Mouse (Mus musculus): ENCODE measurements around the gene Gm14226. TPM values are rescaled to one million over a fixed set of nuclear protein-coding genes. Genes with fewer than 3 reads are reported as not detected.
"Not testable (repeated sequence)": the region's sequence is repeated elsewhere in the genome, so short reads cannot be mapped to it uniquely, and the experiment has no call there.

The Gm14226 gene
- total RNA-seq, 2 experiments from 2014 or later: 0.22 to 0.25 TPM

DNA sequence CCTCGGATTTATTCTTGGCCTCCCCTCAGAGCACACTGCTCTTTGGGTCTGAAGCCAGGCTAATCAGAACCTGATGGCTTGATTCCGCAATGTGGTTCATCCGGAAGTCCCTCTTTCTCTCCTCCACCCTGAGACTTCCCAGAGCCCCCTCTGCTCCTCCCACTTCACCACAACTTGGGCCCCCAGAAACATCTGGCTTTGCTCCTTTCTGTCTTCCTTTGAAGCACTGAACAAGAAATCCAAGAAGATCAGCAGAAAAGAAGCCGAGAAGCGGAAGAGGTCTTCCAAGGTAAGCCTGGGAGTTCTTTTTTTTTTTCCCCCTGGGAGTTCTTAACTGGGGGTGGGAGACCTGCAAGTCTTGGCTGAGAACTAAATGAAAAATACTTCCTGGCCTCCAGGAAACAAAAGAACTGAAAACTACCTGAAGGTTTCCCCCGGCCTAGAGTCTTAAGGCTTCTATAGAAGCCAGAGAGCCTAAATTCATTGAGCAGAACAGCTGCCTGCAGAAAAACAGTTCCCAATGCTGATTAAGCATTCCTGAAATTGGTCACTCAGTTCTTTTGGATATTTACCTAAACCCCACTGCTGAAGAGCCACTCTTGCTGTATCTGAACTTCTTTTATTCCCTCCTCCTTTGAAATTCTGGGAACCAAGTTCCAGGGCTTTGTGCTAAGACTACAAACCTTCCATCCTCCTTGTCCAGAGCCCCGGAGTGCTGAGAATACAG, 29.5 kb downstream of the Gm14226 start:
- DNase-seq (ENCODE audit: low spot score in 2 of 2): no peak

GRCm38 (mm10) chr2:155050108-155050503, 32.0 kb downstream of the Gm14226 start:
- DNase-seq (ENCODE audit: low spot score in 2 of 2): peak in 1 of 2 experiments; percentile 22

DNA sequence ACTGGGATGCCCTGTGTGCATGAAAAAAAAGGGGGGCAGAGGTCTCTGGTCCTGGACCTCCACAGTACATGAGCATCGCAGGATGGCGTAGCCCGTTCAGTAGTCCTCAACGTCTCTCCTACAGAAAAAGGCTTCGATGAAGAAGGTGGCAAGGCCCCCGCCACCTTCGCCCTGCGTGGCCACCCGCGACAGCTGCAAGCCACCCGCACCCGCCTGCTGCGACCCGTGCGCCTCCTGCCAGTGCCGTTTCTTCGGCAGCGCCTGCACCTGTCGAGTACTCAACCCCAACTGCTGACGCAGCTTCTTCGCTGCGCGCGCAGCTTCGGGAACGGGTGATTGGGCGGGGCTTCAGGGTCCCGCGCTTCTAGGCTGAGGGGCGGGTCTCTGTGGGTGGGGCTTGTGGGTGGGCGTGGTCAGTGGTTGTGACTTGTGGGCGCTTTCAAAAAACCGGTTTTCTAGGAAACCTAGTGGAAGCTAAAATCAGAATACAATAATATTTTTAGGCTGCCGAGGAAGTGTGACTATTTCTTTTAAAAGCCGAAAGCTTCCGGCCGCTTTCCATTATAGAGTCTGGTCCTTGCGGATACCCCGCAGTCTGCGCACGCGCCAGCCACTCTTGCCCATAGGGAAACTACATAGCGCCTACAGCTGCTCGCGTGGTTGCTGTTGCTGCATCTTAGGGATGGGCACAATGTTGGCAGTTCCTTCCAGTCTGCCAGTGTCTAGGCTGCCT, 32.6 kb downstream of the Gm14226 start:
- DNase-seq (ENCODE audit: low spot score in 2 of 2): peak; percentile 96

GRCm38 (mm10) chr2:155051622-155052351, 33.7 kb downstream of the Gm14226 start:
- DNase-seq (ENCODE audit: low spot score in 2 of 2): no peak

DNA sequence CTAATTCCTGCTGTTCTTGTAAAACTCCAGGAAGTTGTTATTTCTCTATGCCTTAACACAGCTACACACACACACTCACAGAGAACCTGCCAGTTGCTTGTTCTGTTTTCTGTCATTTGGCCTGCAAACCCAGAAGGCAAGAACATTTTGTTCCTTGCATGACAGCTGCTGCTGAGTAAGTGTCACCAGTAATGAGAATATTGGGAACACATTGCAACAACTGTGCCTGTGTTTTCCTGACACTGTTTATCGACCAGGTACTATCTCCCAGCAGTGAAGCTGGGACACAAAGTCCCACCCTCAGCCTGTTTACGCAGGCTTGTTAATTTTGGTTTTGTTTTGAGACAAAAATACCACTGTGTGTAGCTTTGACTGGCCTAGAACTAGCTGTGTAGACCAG, 34.6 kb downstream of the Gm14226 start:
- DNase-seq (ENCODE audit: low spot score in 2 of 2): no peak

- DNase-seq (ENCODE audit: low spot score in 2 of 2): not testable (repeated sequence)
These were observed 35.4 kb downstream of the Gm14226 start for GRCm38 (mm10) chr2:155053512-155053911.

DNA sequence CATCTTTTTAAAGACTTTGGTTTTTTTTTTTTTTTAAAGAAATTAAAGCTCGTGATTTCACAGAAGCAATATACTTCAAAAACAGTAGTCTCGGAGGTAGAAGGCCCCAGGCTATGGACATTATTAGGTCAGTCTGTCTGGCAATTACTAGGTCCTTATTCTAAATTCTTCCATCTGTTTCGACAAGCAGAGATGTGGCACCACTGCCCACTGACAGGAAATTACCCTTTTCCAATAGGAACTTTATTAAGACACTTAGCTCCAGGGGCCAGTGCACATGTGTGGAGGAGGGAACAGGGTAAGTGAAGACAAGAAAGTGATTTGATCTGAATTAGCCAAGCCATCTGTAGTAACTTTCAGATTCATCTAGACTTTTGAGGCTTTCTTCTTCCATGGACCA, 36.6 kb downstream of the Gm14226 start:
- DNase-seq (ENCODE audit: low spot score in 2 of 2): no peak

- DNase-seq (ENCODE audit: low spot score in 2 of 2): no peak
These were observed 38.1 kb downstream of the Gm14226 start for GRCm38 (mm10) chr2:155056076-155056578.

- DNase-seq (ENCODE audit: low spot score in 2 of 2): no peak
These were observed 39.3 kb downstream of the Gm14226 start for GRCm38 (mm10) chr2:155057361-155057760.

GRCm38 (mm10) chr2:155071027-155071426, 53.0 kb downstream of the Gm14226 start:
- no peak for DNase-seq (ENCODE audit: low spot score in 2 of 2)

GRCm38 (mm10) chr2:155072353-155073145, 54.5 kb downstream of the Gm14226 start:
- no peak for DNase-seq (ENCODE audit: low spot score in 2 of 2)

GRCm38 (mm10) chr2:155073347-155073746, 55.3 kb downstream of the Gm14226 start:
- no peak for DNase-seq (ENCODE audit: low spot score in 2 of 2)

DNA sequence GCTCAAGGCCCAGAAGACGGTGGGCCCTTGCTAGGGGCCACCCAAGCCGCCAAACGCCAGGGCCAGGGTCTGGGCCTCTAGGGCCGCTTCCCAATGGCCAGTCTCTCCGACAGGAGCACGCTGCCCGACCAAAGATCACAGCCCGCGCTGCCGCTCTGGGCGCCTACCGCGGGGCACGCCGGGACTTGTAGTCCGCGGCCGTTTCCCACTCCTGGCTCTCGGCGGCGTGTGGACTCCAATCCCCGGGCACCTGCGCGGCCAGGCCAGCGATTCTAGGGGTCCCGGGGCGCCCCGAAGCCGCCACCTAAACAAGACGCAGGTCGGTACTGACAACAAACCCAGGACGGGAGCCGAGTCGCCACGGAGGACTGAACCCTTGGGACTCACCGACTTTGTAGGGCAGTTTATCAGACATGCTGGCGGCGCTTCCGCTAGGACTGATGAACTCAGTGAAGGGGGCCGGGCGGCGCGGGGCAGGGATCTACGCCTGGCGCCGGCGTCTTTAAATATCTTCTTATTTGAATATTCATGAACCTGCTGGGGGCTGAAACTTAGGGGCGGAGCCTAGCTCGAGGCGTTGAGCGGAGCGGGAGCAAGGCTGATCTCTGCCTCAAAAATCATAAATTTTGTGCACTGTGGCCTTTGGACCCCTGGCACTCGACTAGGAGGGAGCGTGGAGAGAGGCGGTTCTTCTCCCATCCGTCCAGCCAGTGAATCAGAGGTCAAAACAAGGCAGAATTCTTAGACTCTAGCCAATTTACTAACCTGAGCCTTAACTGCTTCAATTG, 56.1 kb downstream of the Gm14226 start, which contains the start of gene Ahcy:
TSS of gene Ahcy (minus strand) at position 520 of the 788 bp plus-strand sequence.
- peak; percentile 84 to 90 for DNase-seq (ENCODE audit: low spot score in 2 of 2)

DNA sequence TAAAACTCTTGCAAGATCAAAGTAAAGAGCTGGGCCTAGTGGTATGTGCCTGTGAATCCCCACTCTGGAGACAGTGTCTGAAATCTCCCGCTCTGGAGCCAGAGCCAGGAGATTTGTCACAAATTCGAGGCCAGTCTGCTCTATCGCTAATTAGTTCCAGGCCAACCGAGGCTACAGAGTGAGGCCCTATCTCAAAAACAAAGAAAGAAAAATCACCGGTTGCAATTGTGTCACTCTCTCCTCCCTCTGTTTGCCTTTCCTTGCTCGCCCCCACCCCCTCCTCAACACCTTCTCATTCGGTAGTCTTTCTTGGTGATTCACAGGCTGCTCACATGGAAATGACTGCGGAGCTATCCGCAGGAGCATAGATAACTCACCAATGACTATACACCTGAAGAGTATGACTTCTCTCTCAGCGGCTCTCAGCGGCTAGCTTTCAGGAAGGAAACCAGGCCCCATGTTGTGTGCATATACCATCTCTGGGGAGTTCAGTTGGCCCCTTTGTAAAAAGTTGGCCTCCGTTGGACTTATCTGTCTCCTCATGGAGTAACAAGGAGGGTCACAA, 56.8 kb downstream of the Gm14226 start:
- DNase-seq (ENCODE audit: low spot score in 2 of 2): peak in 1 of 2 experiments; percentile 17

DNA sequence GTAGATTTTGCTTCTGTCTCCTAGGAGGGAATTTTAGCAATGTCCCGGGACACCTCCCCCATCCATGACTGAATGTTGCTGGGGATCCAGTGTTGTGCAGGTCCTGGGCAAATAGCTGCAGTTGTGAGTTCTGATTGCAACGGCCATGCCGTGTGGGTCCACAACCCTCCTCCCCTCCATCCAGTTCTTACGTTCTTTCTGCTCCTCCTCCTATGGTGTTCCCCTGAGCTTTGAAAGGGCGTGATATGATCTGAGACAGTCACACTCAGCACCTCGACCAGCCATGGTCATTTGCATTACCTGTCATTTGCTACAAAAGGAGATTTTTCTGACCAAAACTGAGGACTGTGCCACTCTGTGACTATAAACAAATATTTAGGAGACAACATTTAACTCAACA, 57.6 kb downstream of the Gm14226 start:
- DNase-seq (ENCODE audit: low spot score in 2 of 2): no peak

Measured in layer of hippocampus, postnatal 10 days (tissue).